Mouse (Mus musculus) C2C12 (cell line): ENCODE data around the gene L2hgdh.

Experiments used
- CEBPB ChIP-seq: IDR thresholded peaks from one replicate; pipeline ENCODE4 v1.6.1; 2011; ENCODE audit warnings: low read depth, mild to moderate bottlenecking, control low read depth, moderate library complexity
- CTCF ChIP-seq: IDR thresholded peaks from one replicate; pipeline ENCODE4 v1.5.1; 2011; ENCODE audit not compliant: control insufficient read depth, insufficient read depth, insufficient read length
- FOSL1 ChIP-seq: IDR thresholded peaks from one replicate; pipeline ENCODE4 v1.8.0; 2011; ENCODE audit warnings: mild to moderate bottlenecking, low read length; ENCODE audit not compliant: poor library complexity, insufficient read depth, severe bottlenecking
- MAX ChIP-seq: IDR thresholded peaks from one replicate; pipeline ENCODE4 v1.6.1; 2011; ENCODE audit warnings: mild to moderate bottlenecking, control low read depth
- MYOD1 ChIP-seq: IDR thresholded peaks from one replicate; pipeline ENCODE4 v1.6.1; 2011; ENCODE audit warnings: low read depth; ENCODE audit not compliant: control insufficient read depth, insufficient read length
- MYOG ChIP-seq: IDR thresholded peaks from one replicate; pipeline ENCODE4 v1.6.1; 2011; ENCODE audit not compliant: control insufficient read depth, insufficient read length; ENCODE audit errors: extremely low read depth
- USF1 ChIP-seq: IDR thresholded peaks from one replicate; pipeline ENCODE4 v1.6.1; 2011; ENCODE audit warnings: low read depth, mild to moderate bottlenecking, control low read depth, moderate library complexity

DNA sequence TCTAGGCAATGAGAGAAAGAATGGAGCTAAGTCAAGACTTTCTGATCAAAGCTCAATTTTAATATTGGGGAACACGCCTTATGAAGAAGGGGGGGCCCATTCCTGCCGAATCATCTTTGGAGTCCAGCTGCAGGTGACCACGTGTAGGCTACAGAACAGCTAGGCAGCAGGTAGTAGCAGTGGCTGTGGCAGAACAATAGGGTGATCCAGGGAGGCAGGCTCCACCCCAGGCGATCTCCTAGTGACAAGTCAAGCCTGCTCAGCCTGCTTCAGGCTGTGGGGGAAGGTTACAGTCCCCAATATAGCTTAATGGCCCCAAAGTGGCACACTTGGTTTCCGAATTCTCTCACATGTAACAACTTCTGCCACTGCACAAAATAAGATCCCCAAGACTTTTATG is 7.5 kb upstream of the L2hgdh start:
- TF ChIP-seq USF1 (no peak), CTCF (no peak), MYOD1 (no peak), MAX (no peak), CEBPB (no peak), MYOG (no peak), FOSL1 (no peak)
